Mouse (Mus musculus) spleen, adult 12 weeks (tissue): ENCODE data around the gene Olfr414.

Experiments used
- DNase-seq: peaks from one replicate; pipeline ENCODE4 v3.0.0; 2022; ENCODE audit warnings: low spot score

Olfr414 gene

DNA sequence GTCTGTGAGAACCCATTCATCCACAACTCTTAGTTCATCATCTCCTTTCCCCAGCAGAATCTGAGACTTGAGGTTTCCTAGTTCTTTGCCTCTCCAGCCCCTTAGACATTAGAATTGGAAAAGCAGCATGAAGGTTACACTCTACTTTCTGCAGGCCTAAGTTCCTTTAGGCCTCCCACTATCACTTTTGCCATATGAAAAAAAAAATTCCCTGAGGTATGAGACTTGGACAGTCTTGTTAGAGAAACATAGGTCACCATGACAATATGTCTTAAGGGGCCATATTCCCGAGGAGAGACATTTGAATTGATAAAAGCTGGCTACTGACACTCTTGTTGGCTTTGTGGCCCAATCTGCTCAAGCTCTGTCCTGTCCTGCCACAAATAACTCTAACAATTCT is at the start of gene Olfr414:
Gene Olfr414, plus strand, starts transcription at position 301 of the 400 bp plus-strand sequence.
- DNase-seq = no peak

GRCm38 (mm10) chr1:174390746-174391145 is 33.1 kb upstream of the Olfr414 start, which contains the start of gene Olfr248:
Gene Olfr248 (plus strand): TSS chr1:174391046.
- no peak for DNase-seq

- DNase-seq = no peak
These were observed 905 bp upstream of the Olfr414 start for GRCm38 (mm10) chr1:174422959-174423358.

GRCm38 (mm10) chr1:174426180-174426986 is 2.5 kb downstream of the Olfr414 start:
- DNase-seq = no peak

GRCm38 (mm10) chr1:174427402-174427801 is 3.5 kb downstream of the Olfr414 start:
- DNase-seq = no peak

GRCm38 (mm10) chr1:174428407-174428806 is 4.5 kb downstream of the Olfr414 start:
- DNase-seq = no peak

- DNase-seq = no peak
These were observed 10.3 kb downstream of the Olfr414 start for GRCm38 (mm10) chr1:174434121-174434520.

DNA sequence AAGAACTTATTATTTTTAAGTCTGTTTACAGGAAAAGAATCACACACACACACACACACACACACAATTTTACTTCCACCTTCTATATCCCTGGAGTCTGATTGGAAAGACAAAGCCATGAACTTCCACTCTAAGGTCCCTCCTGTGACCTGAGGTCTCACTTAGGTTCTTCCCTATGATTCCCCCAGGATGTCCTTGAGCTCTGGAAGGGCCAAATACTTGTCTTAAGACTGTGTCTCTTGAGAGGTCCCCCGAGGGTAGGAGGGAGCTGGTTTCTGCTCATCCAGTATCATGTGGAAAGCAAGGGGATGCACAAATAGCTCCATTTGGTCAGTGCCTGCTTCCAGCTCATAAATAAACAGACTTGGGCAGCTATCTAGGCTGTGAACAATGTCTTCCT is 17.9 kb downstream of the Olfr414 start, which contains the start of gene Olfr220:
Gene Olfr220, plus strand, starts transcription at position 301 of the 400 bp plus-strand sequence.
- no peak for DNase-seq

DNA sequence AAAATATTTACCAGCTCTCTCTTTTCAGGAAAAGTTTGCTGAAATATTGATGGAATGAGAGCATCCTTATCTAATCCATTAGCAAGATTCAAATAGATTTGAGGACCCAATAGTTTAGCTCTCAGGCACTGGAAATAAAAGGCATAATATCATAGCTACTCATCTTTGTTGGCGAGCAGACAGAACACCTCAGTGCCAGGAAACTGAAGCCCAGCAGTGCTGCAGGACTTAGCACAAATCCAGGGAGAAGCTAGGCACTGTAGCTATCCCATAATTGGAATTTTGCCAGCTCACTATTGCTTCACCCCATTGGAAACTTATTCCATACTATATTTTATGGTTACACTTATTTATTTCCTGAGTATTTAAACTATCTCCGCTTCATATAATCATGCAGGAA is 31.2 kb downstream of the Olfr414 start:
- no peak for DNase-seq

DNA sequence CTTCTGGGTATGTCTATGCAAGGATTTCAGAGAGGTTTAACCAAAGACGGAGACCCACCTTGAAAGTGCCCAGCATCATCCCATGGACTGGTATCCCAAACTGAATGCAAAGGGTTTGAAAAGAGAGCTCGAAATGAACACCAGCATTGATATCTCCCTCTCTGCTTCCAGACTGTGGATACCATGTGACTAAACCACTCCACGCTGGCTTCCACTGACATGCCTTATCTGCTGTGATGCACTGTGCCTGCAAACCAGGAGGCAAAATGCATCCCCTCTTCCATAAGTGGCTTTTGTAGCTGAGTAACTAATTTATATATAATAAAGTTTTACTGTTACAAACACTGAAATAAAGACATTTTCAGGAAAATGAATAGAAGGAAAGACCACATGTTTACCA is 41.5 kb downstream of the Olfr414 start:
- no peak for DNase-seq

DNA sequence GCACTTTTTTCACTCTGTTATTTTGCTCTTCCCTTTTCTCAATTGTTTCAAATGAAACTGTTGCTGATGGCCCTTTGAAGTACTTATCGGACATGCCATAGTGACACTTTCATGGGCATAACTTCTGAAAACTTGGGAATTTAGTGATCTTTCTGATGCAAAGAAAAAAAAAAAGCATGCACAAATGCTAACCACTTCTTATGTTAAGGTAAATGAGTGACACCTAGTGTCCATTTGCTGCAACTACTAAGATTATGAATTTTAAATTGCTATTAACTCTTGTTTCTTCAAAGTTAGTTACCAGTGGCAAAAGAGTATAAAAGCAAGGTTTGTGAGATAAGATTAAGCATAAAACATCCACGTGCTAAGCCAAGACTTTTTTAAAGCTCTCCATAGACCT is 42.4 kb downstream of the Olfr414 start:
- no peak for DNase-seq

DNA sequence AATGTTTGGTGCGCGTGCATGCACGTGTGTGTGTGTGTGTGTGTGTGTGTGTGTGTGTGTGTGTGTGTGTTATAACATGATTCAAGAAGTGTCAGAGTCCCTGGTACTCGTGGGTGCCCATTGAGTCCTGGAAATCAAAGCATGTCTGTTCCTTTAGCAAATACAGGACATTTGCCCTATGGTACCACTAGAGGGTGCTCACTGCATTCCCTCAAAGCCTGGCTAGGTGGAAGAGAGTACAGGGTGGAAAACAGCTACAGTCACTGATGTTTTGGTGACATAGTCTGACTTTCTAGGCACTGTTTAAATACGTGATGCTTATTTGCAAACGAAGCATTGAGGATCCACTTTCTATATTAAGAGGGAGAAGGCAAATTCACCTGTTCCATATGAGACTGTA is 45.9 kb downstream of the Olfr414 start:
- no peak for DNase-seq

DNA sequence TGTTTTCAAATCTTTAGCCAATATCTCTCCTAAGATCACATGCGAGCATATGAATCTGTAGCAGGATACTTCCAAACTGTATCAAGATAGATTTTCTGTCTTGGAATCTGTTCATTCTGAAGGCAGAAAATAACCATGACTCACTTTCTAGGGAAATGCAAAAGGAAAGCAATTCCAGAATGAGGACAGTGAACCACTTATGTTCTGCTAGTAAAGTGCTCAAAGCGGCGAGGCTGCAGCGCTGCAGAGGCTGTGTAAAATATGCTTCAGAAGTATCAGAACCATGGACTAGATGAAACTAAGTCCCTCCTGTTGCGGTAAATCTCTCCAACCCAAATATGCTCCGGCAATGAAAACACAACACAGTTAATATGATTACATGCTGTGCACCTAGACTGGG is 58.7 kb downstream of the Olfr414 start:
- no peak for DNase-seq
